Mouse (Mus musculus) left cerebral cortex, postnatal 4 days (tissue): Measurements from ENCODE around the gene Dnpep. TPM values are rescaled to one million over a fixed set of nuclear protein-coding genes. Genes with fewer than 3 reads are reported as not detected.

ENCODE experiments used
- DNase-seq: peaks from one replicate; pipeline ENCODE4 v3.0.0-alpha.2; 2022
- intact Hi-C: fragments of 180-260 bp; cut with DNase I; formaldehyde crosslinking; loops from one replicate; pipeline ENCODE4 v1.15.1; 2025
- total RNA-seq, 2 experiments: library from RNA; stranded (reverse); gene quantifications; 2 replicates each; pipeline ENCODE4 v1.2.3; 2021

Dnpep gene
- total RNA-seq, 2 experiments from 2014 or later: 87.9 to 96.9 TPM

- intact Hi-C loops: no loop called here
- no peak for DNase-seq
Measured at GRCm38 (mm10) chr1:75277195-75278188, 40.3 kb downstream of the Dnpep start.

- intact Hi-C loops: loop anchor here (2.0 kb wide), 1 partner anchor 25 kb away; no protein-coding TSS in a partner anchor
- peak; percentile 63 for DNase-seq
Measured at GRCm38 (mm10) chr1:75264091-75264880, 53.5 kb downstream of the Dnpep start, which contains the start of gene Ptprn. Ptprn (minus strand) TSS chr1:75264502.

GRCm38 (mm10) chr1:75262969-75263951, 54.5 kb downstream of the Dnpep start:
- intact Hi-C loops: no loop called here
- DNase-seq: no peak

- intact Hi-C loops: no loop called here
Measured at GRCm38 (mm10) chr1:75261278-75261677, 56.5 kb downstream of the Dnpep start.

More at GRCm38 (mm10) chr1:75261278-75261677, 56.5 kb downstream of the Dnpep start:
- no peak for DNase-seq

Other genes with a start within 250 kb of the Dnpep start
- gene Nhej1, start 192.8 kb downstream of the Dnpep start, total RNA-seq: 1 to 10 TPM; 2.3 to 2.5 TPM
- not detected for gene Slc23a3, start 184.1 kb downstream of the Dnpep start, total RNA-seq
- 10 to 100 TPM; 37.7 to 44.4 TPM for gene Cnppd1, start 175.3 kb downstream of the Dnpep start, total RNA-seq
- gene Retreg2, start 175.2 kb downstream of the Dnpep start, total RNA-seq: 100 to 1,000 TPM; 122 to 123 TPM
- 10 to 100 TPM; 19.2 to 21.4 TPM for gene Zfand2b, start 149.3 kb downstream of the Dnpep start, total RNA-seq
- gene Abcb6, start 137.6 kb downstream of the Dnpep start, total RNA-seq: 10 to 100 TPM; 47.4 to 48.1 TPM
- gene Ankzf1, start 125.8 kb downstream of the Dnpep start, total RNA-seq: 10 to 100 TPM; 12.7 to 18.1 TPM
- 10 to 100 TPM; 62.7 to 75.7 TPM for gene Atg9a, start 125.8 kb downstream of the Dnpep start, total RNA-seq
- gene Glb1l, start 107.2 kb downstream of the Dnpep start, total RNA-seq: 10 to 100 TPM; 24.3 to 25.3 TPM
- 100 to 1,000 TPM; 101 to 119 TPM for gene Stk16, start 107.2 kb downstream of the Dnpep start, total RNA-seq
- 100 to 1,000 TPM; 101 to 111 TPM for gene Tuba4a, start 98.1 kb downstream of the Dnpep start, total RNA-seq
- gene A630095N17Rik, start 85.9 kb downstream of the Dnpep start, total RNA-seq: not detected
- gene Dnajb2, start 81.6 kb downstream of the Dnpep start, total RNA-seq: 10 to 100 TPM; 54.7 to 61.3 TPM
- 100 to 1,000 TPM; 101 to 122 TPM for gene Ptprn, start 53.5 kb downstream of the Dnpep start, total RNA-seq
- 10 to 100 TPM; 29.3 to 58.0 TPM for gene Resp18, start 39.6 kb downstream of the Dnpep start, total RNA-seq
- 1 to 10 TPM; 1.6 to 2.5 TPM for gene Des, start 42.3 kb upstream of the Dnpep start, total RNA-seq
- gene Speg, start 57.3 kb upstream of the Dnpep start, total RNA-seq: 100 to 1,000 TPM; 131 to 143 TPM
- 10 to 100 TPM; 47.9 to 60.5 TPM for gene Gmppa, start 117.9 kb upstream of the Dnpep start, total RNA-seq
- gene Asic4, start 132.4 kb upstream of the Dnpep start, total RNA-seq: 10 to 100 TPM in 1 of 2 experiments, 1 to 10 TPM in 1; 8.6 to 10.2 TPM
- gene Chpf, start 161.3 kb upstream of the Dnpep start, total RNA-seq: 10 to 100 TPM; 61.3 to 67.7 TPM
- 10 to 100 TPM; 41.8 to 43.5 TPM for gene Tmem198, start 161.5 kb upstream of the Dnpep start, total RNA-seq
- 10 to 100 TPM; 39.3 to 46.6 TPM for gene Obsl1, start 188.5 kb upstream of the Dnpep start, total RNA-seq
- 10 to 100 TPM; 42.4 to 42.8 TPM for gene Inha, start 189.1 kb upstream of the Dnpep start, total RNA-seq
- 10 to 100 TPM; 28.0 to 33.7 TPM for gene Stk11ip, start 203.5 kb upstream of the Dnpep start, total RNA-seq
- 100 to 1,000 TPM; 143 to 144 TPM for gene Slc4a3, start 228.3 kb upstream of the Dnpep start, total RNA-seq